9 mouse cellular contexts compared by ENCODE assay signal in the genomic region with DNA sequence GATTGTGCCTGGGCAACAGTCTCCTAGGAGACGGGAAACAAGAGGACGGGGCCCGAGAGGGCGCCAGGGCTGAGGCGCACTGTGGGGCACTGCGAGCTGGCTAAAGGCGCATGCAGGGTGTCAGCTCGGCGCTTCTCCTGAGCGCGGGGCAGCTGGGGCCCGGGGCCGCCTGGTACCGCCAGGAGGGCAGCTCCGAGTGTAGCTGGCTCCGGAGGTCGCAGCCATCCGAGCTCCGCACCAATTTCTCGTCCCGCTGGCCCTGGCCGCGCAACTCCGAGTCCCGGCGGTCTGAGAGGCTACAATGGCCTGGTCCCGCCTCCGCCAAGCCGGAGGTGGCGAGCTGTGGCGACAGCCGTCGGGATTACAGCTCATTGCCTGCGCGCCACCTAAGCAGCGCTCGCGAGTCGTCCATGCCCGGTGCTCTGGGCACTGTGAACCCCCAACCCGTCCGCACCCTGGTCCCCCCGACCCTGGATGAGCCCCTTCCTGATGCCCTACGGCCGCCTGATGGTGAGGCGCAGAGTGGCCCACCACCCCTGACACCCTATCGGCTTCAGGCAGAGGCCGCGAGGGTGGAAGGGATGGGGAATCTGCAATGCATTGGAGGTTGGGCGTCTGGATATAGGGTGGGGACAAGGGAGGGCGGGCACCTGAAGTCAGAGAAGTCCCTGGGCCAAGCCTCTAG. TPM values are rescaled to one million over a fixed set of nuclear protein-coding genes. Genes with fewer than 3 reads are reported as not detected.
DNase-seq lines count a peak whose midpoint lies in the region; ATAC-seq and TF ChIP-seq lines count a peak whose summit lies in the region.
"Had no signal": no experiment of that assay in that cellular context is flagged by ENCODE, and none has a peak within 500 bp of the region (broad histone marks: within the 10 kb centered on the region; RNA-seq: fewer than 3 reads in every experiment).

No protein-coding gene starts in this region.

- no peak overlapping the region for H3K27ac ChIP-seq in cortical plate, adult 2 months (ENCODE audit: insufficient read depth, low read length)
- H3K27ac ChIP-seq in intestine, postnatal 0 days (ENCODE audit: low read depth, low read length): peak overlapping the region; percentile 5; the same call in 1 of the 2 replicates
- peak overlapping the region; percentile 74; the same call in 1 of the 2 replicates for H3K27ac ChIP-seq in limb, embryonic 12.5 days
- peak overlapping the region; percentile 45 for H3K27ac ChIP-seq in midbrain, embryonic 11.5 days (ENCODE audit: low read depth, low read length)
- no peak overlapping the region for H3K27ac ChIP-seq in stomach, embryonic 14.5 days (ENCODE audit: low read length)

- peak overlapping the region; percentile 46 for H3K9ac ChIP-seq in intestine, postnatal 0 days (ENCODE audit: low read depth, low read length)
- H3K9ac ChIP-seq in limb, embryonic 12.5 days (replicated peaks): peak overlapping the region; percentile 73
- peak overlapping the region; percentile 61 for H3K9ac ChIP-seq in midbrain, embryonic 11.5 days (ENCODE audit: low read length)
- peak overlapping the region; percentile 58 for H3K9ac ChIP-seq in stomach, embryonic 14.5 days (replicated peaks; ENCODE audit: low read depth, low read length)

- H3K4me2 ChIP-seq in intestine, postnatal 0 days (replicated peaks; ENCODE audit: low read depth): peak overlapping the region; percentile 73
- H3K4me2 ChIP-seq in limb, embryonic 12.5 days: peak overlapping the region; percentile 88
- H3K4me2 ChIP-seq in midbrain, embryonic 11.5 days: peak overlapping the region; percentile 68
- peak overlapping the region; percentile 61 for H3K4me2 ChIP-seq in stomach, embryonic 14.5 days (replicated peaks; ENCODE audit: low read depth, low read length)

- H3K4me3 ChIP-seq in cortical plate, adult 2 months (ENCODE audit: insufficient read depth, low read length): peak overlapping the region; percentile 6
- H3K4me3 ChIP-seq in intestine, postnatal 0 days (ENCODE audit: low read depth, low read length): peak overlapping the region; percentile 39
- H3K4me3 ChIP-seq in limb, embryonic 12.5 days (replicated peaks): peak overlapping the region; percentile 52
- H3K4me3 ChIP-seq in midbrain, embryonic 11.5 days (ENCODE audit: low read depth, low read length): peak overlapping the region; percentile 41
- peak overlapping the region; percentile 37 for H3K4me3 ChIP-seq in stomach, embryonic 14.5 days (ENCODE audit: low read depth, low read length)

- peaks cover 39% of the 10 kb centered on the region for H3K36me3 ChIP-seq in intestine, postnatal 0 days (ENCODE audit: control insufficient read depth, insufficient read depth)
- H3K36me3 ChIP-seq in limb, embryonic 12.5 days: peaks cover 49% of the 10 kb centered on the region
- H3K36me3 ChIP-seq in midbrain, embryonic 11.5 days (ENCODE audit: control insufficient read depth, insufficient read depth, low read length): peaks cover 17% of the 10 kb centered on the region
- H3K36me3 ChIP-seq in stomach, embryonic 14.5 days (ENCODE audit: control insufficient read depth, insufficient read depth, low read length): peaks cover 28% of the 10 kb centered on the region

- H3K27me3 ChIP-seq in intestine, postnatal 0 days (replicated peaks; ENCODE audit: control insufficient read depth, insufficient read depth, low read length): no peaks in the 10 kb centered on the region
- H3K27me3 ChIP-seq in limb, embryonic 12.5 days: peaks cover 8% of the 10 kb centered on the region; the same call in 1 of the 2 replicates
- no peaks in the 10 kb centered on the region for H3K27me3 ChIP-seq in midbrain, embryonic 11.5 days (ENCODE audit: control insufficient read depth, insufficient read depth, low read length)
- no peaks in the 10 kb centered on the region for H3K27me3 ChIP-seq in stomach, embryonic 14.5 days (ENCODE audit: control insufficient read depth, insufficient read depth, low read length)

- H3K4me1 ChIP-seq in cortical plate, adult 2 months (ENCODE audit: control insufficient read depth, insufficient read depth, low read length): no peaks in the 10 kb centered on the region
- peaks cover 6% of the 10 kb centered on the region; the same call in 1 of the 2 replicates for H3K4me1 ChIP-seq in intestine, postnatal 0 days (replicated peaks; ENCODE audit: control insufficient read depth, insufficient read depth, low read length)
- peaks cover 12% of the 10 kb centered on the region; the same call in 1 of the 2 replicates for H3K4me1 ChIP-seq in limb, embryonic 12.5 days (replicated peaks)
- H3K4me1 ChIP-seq in midbrain, embryonic 11.5 days (ENCODE audit: control insufficient read depth, insufficient read depth, low read length): peaks cover 7% of the 10 kb centered on the region; the same call in 1 of the 2 replicates
- peaks cover 7% of the 10 kb centered on the region for H3K4me1 ChIP-seq in stomach, embryonic 14.5 days (ENCODE audit: control insufficient read depth, insufficient read depth, low read length)

- 5% methylated on average over 51 of the region's 51 CpGs for WGBS in intestine, postnatal 0 days
- WGBS in limb, embryonic 12.5 days: under 1% methylated on average over 51 of the region's 51 CpGs
- WGBS in midbrain, embryonic 11.5 days: 1% methylated on average over 51 of the region's 51 CpGs
- WGBS in stomach, embryonic 14.5 days: 2% methylated on average over 51 of the region's 51 CpGs

- no peaks in the 10 kb centered on the region for H3K9me3 ChIP-seq in intestine, postnatal 0 days (ENCODE audit: control insufficient read depth)
- no peaks in the 10 kb centered on the region for H3K9me3 ChIP-seq in limb, embryonic 12.5 days
- no peaks in the 10 kb centered on the region for H3K9me3 ChIP-seq in midbrain, embryonic 11.5 days (ENCODE audit: control insufficient read depth, low read length)
- no peaks in the 10 kb centered on the region for H3K9me3 ChIP-seq in stomach, embryonic 14.5 days (ENCODE audit: control insufficient read depth, low read depth, low read length)

- TF ChIP-seq POLR2A in cortical plate, adult 2 months (IDR thresholded peaks at IDR 0.05; ENCODE audit: extremely low read depth, insufficient read depth, low read length): no peak

- ATAC-seq in granulocyte monocyte progenitor cell, adult 5-6 weeks (replicated peaks; ENCODE audit: poor library complexity, severe bottlenecking): peak; percentile 60
- ATAC-seq in intestine, postnatal 0 days: peak; percentile 64
- peak; percentile 74 for ATAC-seq in limb, embryonic 12.5 days (ENCODE audit: insufficient number of reproducible peaks, insufficient read depth, low FRiP score, low TSS enrichment, low read depth)
- ATAC-seq in midbrain, embryonic 11.5 days (ENCODE audit: low FRiP score): peak; percentile 93
- ATAC-seq in stomach, embryonic 14.5 days (ENCODE audit: insufficient number of reproducible peaks, insufficient read depth, low FRiP score, low read depth): peak; percentile 73; the same call in 1 of the 2 replicates

- TF ChIP-seq CTCF in cortical plate, adult 2 months (IDR thresholded peaks at IDR 0.05; ENCODE audit: extremely low read depth, insufficient read depth, low read length): no peak
- TF ChIP-seq CTCF in intestine, postnatal 0 days (IDR thresholded peaks at IDR 0.05; ENCODE audit: low read depth): no peak

- peak; percentile 77 for DNase-seq in adrenal gland, postnatal 14 days
- DNase-seq in midbrain, embryonic 11.5 days (ENCODE audit: low spot score, missing footprints): peak; percentile 96
- DNase-seq in natural killer cell, adult 2 months (ENCODE audit: low spot score in 2 of 2): no peak

RNA-seq across cellular contexts. Expression of a gene that starts 3.5 kb away (rescaled TPM):
- total RNA-seq in adrenal gland, postnatal 14 days (2021): 4.1 and 4.2 TPM in 2 replicates
- polyA plus RNA-seq in cortical plate, adult 2 months (2012; rRNA removed): 22.4 and 26.0 TPM in 2 replicates
- total RNA-seq in granulocyte monocyte progenitor cell, adult 5-6 weeks (2014; fragmentation: Nextera tagmentation): 1.5 and 3.1 TPM in 2 replicates
- 0.26 and 1.8 TPM in 2 replicates for total RNA-seq in granulocyte monocyte progenitor cell, adult 5-6 weeks (2017)
- polyA plus RNA-seq in intestine, postnatal 0 days (2015; fragmentation: Nextera tagmentation; extraction: Ambion mirVana): 1.4 and 1.6 TPM in 2 replicates
- 6.6 and 8.2 TPM in 2 replicates for polyA plus RNA-seq in limb, embryonic 12.5 days (2016; fragmentation: Nextera tagmentation; extraction: Ambion mirVana)
- 3.0 TPM in 2 replicates for polyA plus RNA-seq in midbrain, embryonic 11.5 days (2014; fragmentation: Nextera tagmentation; extraction: Ambion mirVana)
- 2.6 and 2.7 TPM in 2 replicates for polyA plus RNA-seq in stomach, embryonic 14.5 days (2014; fragmentation: Nextera tagmentation; extraction: Ambion mirVana)

RNA-seq across cellular contexts. Expression of a gene that starts 14.6 kb away (rescaled TPM):
- 165 and 176 TPM in 2 replicates for total RNA-seq in adrenal gland, postnatal 14 days (2021)
- polyA plus RNA-seq in cortical plate, adult 2 months (2012; rRNA removed): 156 and 177 TPM in 2 replicates
- 223 and 277 TPM in 2 replicates for total RNA-seq in granulocyte monocyte progenitor cell, adult 5-6 weeks (2014; fragmentation: Nextera tagmentation)
- total RNA-seq in granulocyte monocyte progenitor cell, adult 5-6 weeks (2017): 211 and 270 TPM in 2 replicates
- 409 and 418 TPM in 2 replicates for polyA plus RNA-seq in intestine, postnatal 0 days (2015; fragmentation: Nextera tagmentation; extraction: Ambion mirVana)
- 336 and 348 TPM in 2 replicates for polyA plus RNA-seq in limb, embryonic 12.5 days (2016; fragmentation: Nextera tagmentation; extraction: Ambion mirVana)
- 188 and 208 TPM in 2 replicates for polyA plus RNA-seq in midbrain, embryonic 11.5 days (2014; fragmentation: Nextera tagmentation; extraction: Ambion mirVana)
- polyA plus RNA-seq in stomach, embryonic 14.5 days (2014; fragmentation: Nextera tagmentation; extraction: Ambion mirVana): 222 and 230 TPM in 2 replicates

RNA-seq across cellular contexts. Expression of a gene that starts 14.8 kb away (rescaled TPM):
- 34.9 and 35.5 TPM in 2 replicates for total RNA-seq in adrenal gland, postnatal 14 days (2021)
- polyA plus RNA-seq in cortical plate, adult 2 months (2012; rRNA removed): 57.1 and 57.3 TPM in 2 replicates
- 18.9 and 21.0 TPM in 2 replicates for total RNA-seq in granulocyte monocyte progenitor cell, adult 5-6 weeks (2014; fragmentation: Nextera tagmentation)
- total RNA-seq in granulocyte monocyte progenitor cell, adult 5-6 weeks (2017): 9.7 and 13.8 TPM in 2 replicates
- polyA plus RNA-seq in intestine, postnatal 0 days (2015; fragmentation: Nextera tagmentation; extraction: Ambion mirVana): 19.7 and 23.5 TPM in 2 replicates
- 45.4 and 48.9 TPM in 2 replicates for polyA plus RNA-seq in limb, embryonic 12.5 days (2016; fragmentation: Nextera tagmentation; extraction: Ambion mirVana)
- 59.3 and 62.4 TPM in 2 replicates for polyA plus RNA-seq in midbrain, embryonic 11.5 days (2014; fragmentation: Nextera tagmentation; extraction: Ambion mirVana)
- polyA plus RNA-seq in stomach, embryonic 14.5 days (2014; fragmentation: Nextera tagmentation; extraction: Ambion mirVana): 52.6 and 54.8 TPM in 2 replicates

RNA-seq across cellular contexts. Expression of a gene that starts 26.6 kb away (rescaled TPM):
- total RNA-seq in adrenal gland, postnatal 14 days (2021): 11.3 and 16.9 TPM in 2 replicates
- polyA plus RNA-seq in cortical plate, adult 2 months (2012; rRNA removed): 37.0 and 38.6 TPM in 2 replicates
- total RNA-seq in granulocyte monocyte progenitor cell, adult 5-6 weeks (2014; fragmentation: Nextera tagmentation): 10.8 and 15.3 TPM in 2 replicates
- 11.2 and 18.9 TPM in 2 replicates for total RNA-seq in granulocyte monocyte progenitor cell, adult 5-6 weeks (2017)
- polyA plus RNA-seq in intestine, postnatal 0 days (2015; fragmentation: Nextera tagmentation; extraction: Ambion mirVana): 21.5 and 23.9 TPM in 2 replicates
- polyA plus RNA-seq in limb, embryonic 12.5 days (2016; fragmentation: Nextera tagmentation; extraction: Ambion mirVana): 28.0 and 30.9 TPM in 2 replicates
- 26.6 and 32.0 TPM in 2 replicates for polyA plus RNA-seq in midbrain, embryonic 11.5 days (2014; fragmentation: Nextera tagmentation; extraction: Ambion mirVana)
- 20.2 and 20.3 TPM in 2 replicates for polyA plus RNA-seq in stomach, embryonic 14.5 days (2014; fragmentation: Nextera tagmentation; extraction: Ambion mirVana)

RNA-seq across cellular contexts. Expression of a gene that starts 43.0 kb away (rescaled TPM):
- 388 and 421 TPM in 2 replicates for total RNA-seq in adrenal gland, postnatal 14 days (2021)
- not detected in 2 replicates for polyA plus RNA-seq in cortical plate, adult 2 months (2012; rRNA removed)
- total RNA-seq in granulocyte monocyte progenitor cell, adult 5-6 weeks (2014; fragmentation: Nextera tagmentation): not detected in 2 replicates
- not detected in 2 replicates for total RNA-seq in granulocyte monocyte progenitor cell, adult 5-6 weeks (2017)
- polyA plus RNA-seq in intestine, postnatal 0 days (2015; fragmentation: Nextera tagmentation; extraction: Ambion mirVana): 231 and 259 TPM in 2 replicates
- polyA plus RNA-seq in limb, embryonic 12.5 days (2016; fragmentation: Nextera tagmentation; extraction: Ambion mirVana): not detected in 2 replicates
- polyA plus RNA-seq in midbrain, embryonic 11.5 days (2014; fragmentation: Nextera tagmentation; extraction: Ambion mirVana): not detected in 2 replicates
- polyA plus RNA-seq in stomach, embryonic 14.5 days (2014; fragmentation: Nextera tagmentation; extraction: Ambion mirVana): 0.46 TPM in 1 of 2 replicates, not detected in the other
- total RNA-seq: neutrophil, adult 5-6 weeks had no signal

Comparison
In these comparisons a context has a peak if more than half of its experiments do, and no peak if none do; other contexts are left out.
1. DNase-seq: peak in adrenal gland, postnatal 14 days (single experiment) and midbrain, embryonic 11.5 days (single experiment); none in natural killer cell, adult 2 months (0 of 2).
2. H3K27ac ChIP-seq: peak in intestine, postnatal 0 days (single experiment), limb, embryonic 12.5 days (single experiment) and midbrain, embryonic 11.5 days (single experiment); none in cortical plate, adult 2 months (single experiment) and stomach, embryonic 14.5 days (single experiment).
3. Peak in every context shown above with its lines, with median percentiles within 50 percentile points of each other: H3K4me3 ChIP-seq, ATAC-seq, H3K4me2 ChIP-seq and H3K9ac ChIP-seq.